Mouse (Mus musculus): Measurements from ENCODE around the gene Slc25a43. TPM values are rescaled to one million over a fixed set of nuclear protein-coding genes. Genes with fewer than 3 reads are reported as not detected.
A peak's percentile ranks its signal among the peaks of the same experiment; 100 is the strongest.

Slc25a43 gene
- polyA plus RNA-seq (2014; fragmentation: Nextera tagmentation; extraction: Ambion mirVana) = 1.2 and 1.3 TPM in 2 replicates

GRCm38 (mm10) chrX:36743503-36744101 lies at the start of gene Slc25a43:
Gene Slc25a43 (plus strand): TSS chrX:36743659.
- H3K4me2 ChIP-seq (ENCODE audit: low read depth, severe bottlenecking) = peak within 1 kb of the TSS; percentile 72
- H3K9me3 ChIP-seq (ENCODE audit: control insufficient read depth, low read length) = no peaks in the 10 kb centered on the region
- no peaks in the 10 kb centered on the region for H3K27me3 ChIP-seq (ENCODE audit: control insufficient read depth, insufficient read depth, low read length)
- no peaks in the 10 kb centered on the region for H3K4me1 ChIP-seq (ENCODE audit: control insufficient read depth, insufficient read depth, low read length)
- no peak within 1 kb of the TSS for H3K27ac ChIP-seq (replicated peaks; ENCODE audit: low read depth, low read length)
- peak within 1 kb of the TSS; percentile 65 for H3K9ac ChIP-seq (ENCODE audit: low read length)
- WGBS = 19% methylated on average over 36 of the region's 36 CpGs
- no peaks in the 10 kb centered on the region for H3K36me3 ChIP-seq (ENCODE audit: control insufficient read depth, insufficient read depth, low read length)
- 0 out of 2 replicates have a peak, but pooled peaks have one; percentile 26 for ATAC-seq (ENCODE audit: insufficient number of reproducible peaks, low FRiP score, low TSS enrichment, low read depth)
- peak; percentile 40 for DNase-seq (ENCODE audit: low spot score)
- H3K4me3 ChIP-seq (ENCODE audit: low read depth, low read length) = peak within 1 kb of the TSS; percentile 33

GRCm38 (mm10) chrX:36740124-36740951 lies 3.1 kb upstream of the Slc25a43 start:
- H3K4me3 ChIP-seq (ENCODE audit: low read depth, low read length) = no peak overlapping the region
- DNase-seq (ENCODE audit: low spot score) (no peak), ATAC-seq (ENCODE audit: insufficient number of reproducible peaks, low FRiP score, low TSS enrichment, low read depth) (no peak)
- H3K9ac ChIP-seq (ENCODE audit: low read length) = no peak overlapping the region
- no peak overlapping the region for H3K4me2 ChIP-seq (ENCODE audit: low read depth, severe bottlenecking)
- no peaks in the 10 kb centered on the region for H3K36me3 ChIP-seq (ENCODE audit: control insufficient read depth, insufficient read depth, low read length)
- no peaks in the 10 kb centered on the region for H3K4me1 ChIP-seq (ENCODE audit: control insufficient read depth, insufficient read depth, low read length)
- H3K27me3 ChIP-seq (ENCODE audit: control insufficient read depth, insufficient read depth, low read length) = no peaks in the 10 kb centered on the region
- 91% methylated on average over 13 of the region's 13 CpGs for WGBS
- no peaks in the 10 kb centered on the region for H3K9me3 ChIP-seq (ENCODE audit: control insufficient read depth, low read length)
- H3K27ac ChIP-seq (replicated peaks; ENCODE audit: low read depth, low read length) = no peak overlapping the region

- Histone ChIP-seq H3K27me3 (ENCODE audit: control insufficient read depth, insufficient read depth, low read length) (no peaks in the 10 kb centered on the region), H3K36me3 (ENCODE audit: control insufficient read depth, insufficient read depth, low read length) (no peaks in the 10 kb centered on the region), H3K4me3 (ENCODE audit: low read depth, low read length) (no peak overlapping the region), H3K4me2 (ENCODE audit: low read depth, severe bottlenecking) (no peak overlapping the region), H3K27ac (replicated peaks; ENCODE audit: low read depth, low read length) (no peak overlapping the region), H3K9ac (ENCODE audit: low read length) (no peak overlapping the region), H3K9me3 (ENCODE audit: control insufficient read depth, low read length) (no peaks in the 10 kb centered on the region), H3K4me1 (ENCODE audit: control insufficient read depth, insufficient read depth, low read length) (no peaks in the 10 kb centered on the region)
- no peak for ATAC-seq (ENCODE audit: insufficient number of reproducible peaks, low FRiP score, low TSS enrichment, low read depth)
- 42% methylated on average over 6 of the region's 6 CpGs for WGBS
- no peak for DNase-seq (ENCODE audit: low spot score)
Measured at GRCm38 (mm10) chrX:36741278-36741677, 2.2 kb upstream of the Slc25a43 start.

GRCm38 (mm10) chrX:36742744-36743143 lies 715 bp upstream of the Slc25a43 start:
- H3K9ac ChIP-seq (ENCODE audit: low read length) = no peak overlapping the region
- H3K9me3 ChIP-seq (ENCODE audit: control insufficient read depth, low read length) = no peaks in the 10 kb centered on the region
- 95% methylated on average over 5 of the region's 5 CpGs for WGBS
- H3K4me3 ChIP-seq (ENCODE audit: low read depth, low read length) = no peak overlapping the region
- no peak overlapping the region for H3K4me2 ChIP-seq (ENCODE audit: low read depth, severe bottlenecking)
- no peak overlapping the region for H3K27ac ChIP-seq (replicated peaks; ENCODE audit: low read depth, low read length)
- no peaks in the 10 kb centered on the region for H3K36me3 ChIP-seq (ENCODE audit: control insufficient read depth, insufficient read depth, low read length)
- no peaks in the 10 kb centered on the region for H3K4me1 ChIP-seq (ENCODE audit: control insufficient read depth, insufficient read depth, low read length)
- no peaks in the 10 kb centered on the region for H3K27me3 ChIP-seq (ENCODE audit: control insufficient read depth, insufficient read depth, low read length)
- DNase-seq (ENCODE audit: low spot score) (no peak), ATAC-seq (ENCODE audit: insufficient number of reproducible peaks, low FRiP score, low TSS enrichment, low read depth) (no peak)

- Histone ChIP-seq H3K4me3 (ENCODE audit: low read depth, low read length) (no peak overlapping the region), H3K36me3 (ENCODE audit: control insufficient read depth, insufficient read depth, low read length) (no peaks in the 10 kb centered on the region), H3K4me2 (ENCODE audit: low read depth, severe bottlenecking) (no peak overlapping the region), H3K9me3 (ENCODE audit: control insufficient read depth, low read length) (no peaks in the 10 kb centered on the region), H3K27ac (replicated peaks; ENCODE audit: low read depth, low read length) (no peak overlapping the region), H3K27me3 (ENCODE audit: control insufficient read depth, insufficient read depth, low read length) (no peaks in the 10 kb centered on the region), H3K9ac (ENCODE audit: low read length) (no peak overlapping the region), H3K4me1 (ENCODE audit: control insufficient read depth, insufficient read depth, low read length) (no peaks in the 10 kb centered on the region)
- ATAC-seq (ENCODE audit: insufficient number of reproducible peaks, low FRiP score, low TSS enrichment, low read depth) (no peak), DNase-seq (ENCODE audit: low spot score) (no peak)
- WGBS = 50% methylated on average over 7 of the region's 7 CpGs
Measured at GRCm38 (mm10) chrX:36744735-36745134, 1.3 kb downstream of the Slc25a43 start.

- Histone ChIP-seq H3K9me3 (ENCODE audit: control insufficient read depth, low read length) (no peaks in the 10 kb centered on the region), H3K4me3 (ENCODE audit: low read depth, low read length) (no peak overlapping the region), H3K9ac (ENCODE audit: low read length) (no peak overlapping the region), H3K4me1 (ENCODE audit: control insufficient read depth, insufficient read depth, low read length) (no peaks in the 10 kb centered on the region), H3K36me3 (ENCODE audit: control insufficient read depth, insufficient read depth, low read length) (no peaks in the 10 kb centered on the region), H3K27me3 (ENCODE audit: control insufficient read depth, insufficient read depth, low read length) (no peaks in the 10 kb centered on the region), H3K4me2 (ENCODE audit: low read depth, severe bottlenecking) (no peak overlapping the region), H3K27ac (replicated peaks; ENCODE audit: low read depth, low read length) (no peak overlapping the region)
- ATAC-seq (ENCODE audit: insufficient number of reproducible peaks, low FRiP score, low TSS enrichment, low read depth) = no peak
- 88% methylated on average over 7 of the region's 7 CpGs for WGBS
- DNase-seq (ENCODE audit: low spot score) = no peak
Measured at GRCm38 (mm10) chrX:36745333-36745732, 1.9 kb downstream of the Slc25a43 start.

GRCm38 (mm10) chrX:36746789-36747188 lies 3.3 kb downstream of the Slc25a43 start:
- Histone ChIP-seq H3K4me3 (ENCODE audit: low read depth, low read length) (no peak overlapping the region), H3K4me1 (ENCODE audit: control insufficient read depth, insufficient read depth, low read length) (no peaks in the 10 kb centered on the region), H3K9me3 (ENCODE audit: control insufficient read depth, low read length) (no peaks in the 10 kb centered on the region), H3K27me3 (ENCODE audit: control insufficient read depth, insufficient read depth, low read length) (no peaks in the 10 kb centered on the region), H3K4me2 (ENCODE audit: low read depth, severe bottlenecking) (no peak overlapping the region), H3K27ac (replicated peaks; ENCODE audit: low read depth, low read length) (no peak overlapping the region), H3K36me3 (ENCODE audit: control insufficient read depth, insufficient read depth, low read length) (no peaks in the 10 kb centered on the region), H3K9ac (ENCODE audit: low read length) (no peak overlapping the region)
- WGBS = 90% methylated on average over 8 of the region's 8 CpGs
- DNase-seq (ENCODE audit: low spot score) (no peak), ATAC-seq (ENCODE audit: insufficient number of reproducible peaks, low FRiP score, low TSS enrichment, low read depth) (no peak)

GRCm38 (mm10) chrX:36748573-36748972 lies 5.1 kb downstream of the Slc25a43 start:
- Histone ChIP-seq H3K4me1 (ENCODE audit: control insufficient read depth, insufficient read depth, low read length) (no peaks in the 10 kb centered on the region), H3K36me3 (ENCODE audit: control insufficient read depth, insufficient read depth, low read length) (no peaks in the 10 kb centered on the region), H3K9ac (ENCODE audit: low read length) (no peak overlapping the region), H3K27me3 (ENCODE audit: control insufficient read depth, insufficient read depth, low read length) (no peaks in the 10 kb centered on the region), H3K4me2 (ENCODE audit: low read depth, severe bottlenecking) (no peak overlapping the region), H3K27ac (replicated peaks; ENCODE audit: low read depth, low read length) (no peak overlapping the region), H3K4me3 (ENCODE audit: low read depth, low read length) (no peak overlapping the region), H3K9me3 (ENCODE audit: control insufficient read depth, low read length) (no peaks in the 10 kb centered on the region)
- ATAC-seq (ENCODE audit: insufficient number of reproducible peaks, low FRiP score, low TSS enrichment, low read depth) (no peak), DNase-seq (ENCODE audit: low spot score) (no peak)
- 71% methylated on average over 3 of the region's 3 CpGs for WGBS
